Mouse (Mus musculus) c-Kit-negative CD71-positive TER-119-positive erythroid progenitor cells, embryonic 14.5 days (primary cell): ENCODE data around the gene Pawr.

Experiments
- DNase-seq: peaks from one replicate; pipeline ENCODE4 v3.0.0-alpha.2; 2013; ENCODE audit warnings: low read depth, low spot score

Pawr gene

GRCm38 (mm10) chr10:108354726-108355391 is 22.9 kb downstream of the Pawr start:
- no peak for DNase-seq

GRCm38 (mm10) chr10:108355392-108355775 is 23.5 kb downstream of the Pawr start:
- DNase-seq, result no peak

GRCm38 (mm10) chr10:108356601-108357187 is 24.8 kb downstream of the Pawr start:
- DNase-seq, result no peak

- DNase-seq, result no peak
Observed at GRCm38 (mm10) chr10:108359974-108360373, 28.1 kb downstream of the Pawr start.

- DNase-seq, result peak; percentile 21
Observed at GRCm38 (mm10) chr10:108360801-108361200, 28.9 kb downstream of the Pawr start.

GRCm38 (mm10) chr10:108361419-108362155 is 29.7 kb downstream of the Pawr start:
- DNase-seq, result no peak

GRCm38 (mm10) chr10:108363932-108364331 is 32.0 kb downstream of the Pawr start:
- DNase-seq, result no peak

GRCm38 (mm10) chr10:108364946-108365719 is 33.2 kb downstream of the Pawr start:
- DNase-seq, result no peak

GRCm38 (mm10) chr10:108366251-108366650 is 34.3 kb downstream of the Pawr start:
- no peak for DNase-seq

- no peak for DNase-seq
Observed at GRCm38 (mm10) chr10:108368358-108368757, 36.4 kb downstream of the Pawr start.

- DNase-seq, result no peak
Observed at GRCm38 (mm10) chr10:108372258-108372657, 40.3 kb downstream of the Pawr start.

- DNase-seq, result no peak
Observed at GRCm38 (mm10) chr10:108372858-108373257, 40.9 kb downstream of the Pawr start.

GRCm38 (mm10) chr10:108375796-108376195 is 43.9 kb downstream of the Pawr start:
- DNase-seq, result no peak

GRCm38 (mm10) chr10:108376366-108376765 is 44.4 kb downstream of the Pawr start:
- no peak for DNase-seq

- no peak for DNase-seq
Observed at GRCm38 (mm10) chr10:108377369-108377768, 45.4 kb downstream of the Pawr start.

GRCm38 (mm10) chr10:108378062-108378461 is 46.1 kb downstream of the Pawr start:
- DNase-seq, result no peak

GRCm38 (mm10) chr10:108378479-108378878 is 46.6 kb downstream of the Pawr start:
- no peak for DNase-seq

GRCm38 (mm10) chr10:108380715-108381114 is 48.8 kb downstream of the Pawr start:
- no peak for DNase-seq

- no peak for DNase-seq
Observed at GRCm38 (mm10) chr10:108384153-108384769, 52.3 kb downstream of the Pawr start.

GRCm38 (mm10) chr10:108385480-108385955 is 53.6 kb downstream of the Pawr start:
- DNase-seq, result no peak

GRCm38 (mm10) chr10:108388410-108388915 is 56.5 kb downstream of the Pawr start:
- DNase-seq, result no peak
